8 mouse cellular contexts compared by ENCODE assay signal in genomic region chr9:62980777-62981202, GRCm38 (mm10). TPM values are rescaled to one million over a fixed set of nuclear protein-coding genes. Genes with fewer than 3 reads are reported as not detected.
DNase-seq lines count a peak whose midpoint lies in the region; ATAC-seq lines count a peak whose summit lies in the region.

No protein-coding gene starts in this region.

- peak; percentile 98 to 99 for DNase-seq in adrenal gland, adult (ENCODE audit: inconsistent age in 2 of 2, low spot score in 1 of 2)
- peak; percentile 98 for DNase-seq in embryo, embryonic 10.5 days (ENCODE audit: low spot score)
- peak; percentile 99 for DNase-seq in gastrocnemius, postnatal 14 days
- DNase-seq in left cerebral cortex, postnatal 10 days (ENCODE audit: extremely low spot score in 1 of 2, low spot score in 2 of 2), result peak; percentile 96 to 98
- DNase-seq in right cerebral cortex, postnatal 25 days, result peak; percentile 96
- peak; percentile 97 to 99 for DNase-seq in urinary bladder, postnatal 4 days (ENCODE audit: low spot score in 2 of 2)

- ATAC-seq in inflammation-experienced regulatory T-cells, adult 6 months, result peak; percentile 91
- peak; percentile 99 for ATAC-seq in megakaryocyte-erythroid progenitor cell, adult 5-6 weeks (replicated peaks; ENCODE audit: low FRiP score, low TSS enrichment, poor library complexity, severe bottlenecking)

- intact Hi-C loops in gastrocnemius, postnatal 14 days (cut with DNase I; ENCODE audit: low total_unique reads), result loop anchor here (2.0 kb wide), 1 partner anchor 144 kb away; no protein-coding TSS in a partner anchor
- intact Hi-C loops in left cerebral cortex, postnatal 10 days (cut with DNase I), result loop anchor here (5.0 kb wide), 1 partner anchor 77 kb away; no protein-coding TSS in a partner anchor

RNA-seq across cellular contexts. Expression of gene Pias1, which starts 6.9 kb away (rescaled TPM):
- 10 to 100 TPM; 13.8 to 15.8 TPM for total RNA-seq in gastrocnemius, postnatal 14 days (2021)
- polyA plus RNA-seq in inflammation-experienced regulatory T-cells, adult 6 months (2017; shearing (Covaris generic)), result 100 to 1,000 TPM; 106 to 183 (median 160) TPM
- total RNA-seq in left cerebral cortex, postnatal 10 days (2021), result 10 to 100 TPM; 47.1 to 47.3 TPM
- total RNA-seq in megakaryocyte-erythroid progenitor cell, adult 5-6 weeks (2014; fragmentation: Nextera tagmentation), result 63.9 and 72.4 TPM in 2 replicates
- total RNA-seq in megakaryocyte-erythroid progenitor cell, adult 5-6 weeks (2017), result 25.6 and 35.3 TPM in 2 replicates

Comparison
In these comparisons a context has a peak if more than half of its experiments do, and no peak if none do; other contexts are left out.
1. Peak in every context shown above with its lines: DNase-seq and ATAC-seq.